Mouse (Mus musculus) kidney, embryonic 14.5 days (tissue): ENCODE data around the gene Zfp458. TPM values are rescaled to one million over a fixed set of nuclear protein-coding genes. Genes with fewer than 3 reads are reported as not detected.
"Not testable (repeated sequence)": the region's sequence is repeated elsewhere in the genome, so short reads cannot be mapped to it uniquely, and the experiment has no call there.

Experiments used
- ATAC-seq: fragments of 200-750 bp; cut with Nextera tagmentation; 2 replicates; pipeline ENCODE4 v1.8.0; 2017; ENCODE audit warnings: moderate number of reproducible peaks, mild to moderate bottlenecking, moderate TSS enrichment, moderate library complexity; ENCODE audit not compliant: low FRiP score, low TSS enrichment
- H3K27ac ChIP-seq: fragments of 300-500 bp; sonication (generic); 2 replicates; pipeline ENCODE4 v1.5.1; 2014; ENCODE audit warnings: low read depth, mild to moderate bottlenecking, low read length, moderate library complexity, mixed read lengths
- H3K27me3 ChIP-seq: fragments of 300-500 bp; sonication (generic); 2 replicates; pipeline ENCODE4 v1.6.1; 2014; ENCODE audit warnings: mild to moderate bottlenecking, low read length; ENCODE audit not compliant: control insufficient read depth, insufficient read depth
- H3K36me3 ChIP-seq: fragments of 300-500 bp; sonication (generic); 2 replicates; pipeline ENCODE4 v1.6.1; 2014; ENCODE audit warnings: low read length, mixed read lengths; ENCODE audit not compliant: control insufficient read depth, insufficient read depth
- H3K4me1 ChIP-seq: fragments of 300-500 bp; sonication (generic); 2 replicates; pipeline ENCODE4 v1.6.1; 2014; ENCODE audit warnings: low read length, mixed read lengths; ENCODE audit not compliant: control insufficient read depth, insufficient read depth
- H3K4me2 ChIP-seq: fragments of 300-500 bp; sonication (generic); replicated peaks from 2 replicates; pipeline ENCODE4 v1.6.1; 2014; ENCODE audit warnings: low read depth, mild to moderate bottlenecking, low read length
- H3K4me3 ChIP-seq: fragments of 300-500 bp; sonication (generic); 2 replicates; pipeline ENCODE4 v1.5.1; 2014; ENCODE audit warnings: mild to moderate bottlenecking, low read length
- H3K9ac ChIP-seq: fragments of 300-500 bp; sonication (generic); 2 replicates; pipeline ENCODE4 v1.6.1; 2014; ENCODE audit warnings: low read depth, mild to moderate bottlenecking, low read length, moderate library complexity
- H3K9me3 ChIP-seq: fragments of 300-500 bp; sonication (generic); 2 replicates; pipeline ENCODE4 v1.6.1; 2016; ENCODE audit warnings: low read length; ENCODE audit not compliant: control insufficient read depth
- WGBS: fragments of 180-500 bp; shearing (Covaris S2); extraction: QIAGEN DNeasy Blood & Tissue Kit; methylation state at CpG from one replicate; pipeline ENCODE4 v1.1.7; 2014; 5-methylcytosine and 5-hydroxymethylcytosine counted together
- polyA plus RNA-seq: library from polyadenylated mRNA; unstranded; fragments of >200 nt; fragmentation: Nextera tagmentation; extraction: Ambion mirVana; gene quantifications from 2 replicates; pipeline ENCODE4 v1.2.1, GENCODE M21; 2014

Zfp458 gene
- polyA plus RNA-seq: 2.1 and 3.0 TPM in 2 replicates

DNA sequence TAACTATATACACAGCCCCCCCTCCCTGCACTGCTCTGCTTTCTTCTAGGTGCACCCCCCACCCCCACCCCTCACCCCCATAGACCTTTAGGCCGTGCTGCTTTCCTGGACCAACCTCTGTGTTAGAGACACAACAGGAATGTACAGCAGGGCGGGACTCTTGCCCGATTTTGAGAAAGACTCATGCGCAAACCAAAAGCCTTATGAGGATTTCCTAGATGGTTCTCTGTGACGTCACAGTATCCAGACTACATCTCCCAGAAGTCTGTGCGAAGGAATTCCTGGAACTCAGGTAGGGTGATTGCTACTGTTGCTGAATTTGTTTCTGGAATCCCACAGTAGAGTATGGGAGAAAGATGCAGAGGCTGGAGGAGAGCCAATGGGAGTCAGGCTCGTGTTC is at the start of gene Zfp458:
Gene Zfp458, minus strand, starts transcription at position 153 of the 400 bp plus-strand sequence.
- peak; percentile 69; the same call in 1 of the 2 replicates for ATAC-seq
- Histone ChIP-seq H3K27ac (no peak within 1 kb of the TSS), H3K9me3 (no peaks in the 10 kb centered on the region), H3K36me3 (no peaks in the 10 kb centered on the region), H3K27me3 (no peaks in the 10 kb centered on the region), H3K4me1 (no peaks in the 10 kb centered on the region), H3K4me3 (no peak within 1 kb of the TSS), H3K4me2 (no peak within 1 kb of the TSS), H3K9ac (no peak within 1 kb of the TSS)
- 41% methylated on average over 7 of the region's 7 CpGs for WGBS

DNA sequence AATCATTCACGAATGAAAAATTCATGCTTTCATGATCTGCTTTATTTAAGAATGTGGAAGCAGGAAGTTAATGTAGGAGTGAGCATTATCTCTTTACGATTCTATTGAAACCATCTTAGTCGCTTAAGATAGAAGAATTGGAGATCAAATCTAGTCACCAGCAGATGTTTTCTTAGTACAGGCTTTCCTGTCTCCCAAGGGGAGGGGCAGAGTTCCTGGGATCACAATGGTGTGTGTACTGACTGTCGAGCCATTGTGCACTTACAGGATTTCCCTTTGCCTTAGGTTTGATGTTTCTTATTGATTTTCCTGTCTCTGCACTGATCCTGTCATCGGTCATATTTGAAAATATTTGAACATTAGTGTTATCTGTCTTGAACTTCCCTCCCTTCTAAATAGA is 28.5 kb upstream of the Zfp458 start:
- 37% methylated on average over 5 of the region's 5 CpGs for WGBS
- no peaks in the 10 kb centered on the region for H3K27me3 ChIP-seq
- no peak overlapping the region for H3K27ac ChIP-seq
- no peaks in the 10 kb centered on the region for H3K36me3 ChIP-seq
- peaks cover 2% of the 10 kb centered on the region; the same call in 1 of the 2 replicates for H3K4me1 ChIP-seq
- peak overlapping the region; percentile 79 for H3K4me3 ChIP-seq
- H3K9ac ChIP-seq: peak overlapping the region; percentile 40; the same call in 1 of the 2 replicates
- ATAC-seq: 0 out of 2 replicates have a peak, but pooled peaks have one; percentile 51
- H3K4me2 ChIP-seq: peak overlapping the region; percentile 86
- no peaks in the 10 kb centered on the region for H3K9me3 ChIP-seq

DNA sequence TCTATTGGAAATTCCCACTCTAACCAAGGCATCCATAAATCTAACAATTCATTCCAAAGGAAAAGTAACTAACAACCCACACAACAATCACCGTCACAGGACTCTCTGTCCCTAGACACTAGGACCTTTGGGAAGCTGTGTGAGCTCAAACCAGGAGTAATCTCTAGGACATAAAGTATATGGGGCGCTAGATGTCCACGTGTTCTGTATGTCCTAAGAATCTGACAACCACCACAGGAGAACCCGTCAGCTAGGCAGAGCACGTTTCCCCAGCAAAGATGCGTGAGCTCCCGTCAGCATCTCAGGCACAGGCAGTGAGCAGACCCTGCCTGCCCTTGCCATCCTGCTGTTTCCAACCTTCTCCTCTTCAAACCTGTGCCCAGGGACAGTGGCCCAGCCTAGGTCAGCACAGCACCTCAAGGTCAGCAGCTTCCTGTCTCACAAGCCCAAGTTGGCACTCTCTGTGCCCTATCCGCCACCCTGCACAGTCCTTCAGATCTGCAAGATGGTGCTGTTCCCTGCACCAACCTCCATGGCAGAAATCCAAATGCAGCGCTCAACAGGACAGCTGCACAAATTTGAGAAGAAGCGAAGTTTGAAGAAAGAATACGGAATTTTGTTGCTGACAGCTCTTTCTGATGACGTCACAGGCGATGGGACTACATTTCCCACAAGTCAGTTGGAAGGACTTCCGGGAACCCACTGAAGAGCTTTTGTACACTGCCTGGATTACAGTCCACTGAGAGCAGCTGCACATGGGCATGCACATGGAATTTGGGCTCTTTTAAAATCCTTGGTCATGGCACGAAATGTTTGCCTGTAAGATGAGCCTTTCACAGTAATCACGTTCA is 27.8 kb upstream of the Zfp458 start, which contains the start of gene Zfp457:
Gene Zfp457, minus strand, starts transcription at position 664 of the 851 bp plus-strand sequence.
- Histone ChIP-seq H3K4me1 (peaks cover 2% of the 10 kb centered on the region; the same call in 1 of the 2 replicates), H3K4me2 (peak within 1 kb of the TSS; percentile 86), H3K36me3 (no peaks in the 10 kb centered on the region), H3K4me3 (peak within 1 kb of the TSS; percentile 79), H3K27ac (no peak within 1 kb of the TSS), H3K9me3 (no peaks in the 10 kb centered on the region), H3K9ac (peak within 1 kb of the TSS; percentile 73), H3K27me3 (no peaks in the 10 kb centered on the region)
- WGBS: 7% methylated on average over 16 of the region's 16 CpGs
- ATAC-seq: peak; percentile 99

DNA sequence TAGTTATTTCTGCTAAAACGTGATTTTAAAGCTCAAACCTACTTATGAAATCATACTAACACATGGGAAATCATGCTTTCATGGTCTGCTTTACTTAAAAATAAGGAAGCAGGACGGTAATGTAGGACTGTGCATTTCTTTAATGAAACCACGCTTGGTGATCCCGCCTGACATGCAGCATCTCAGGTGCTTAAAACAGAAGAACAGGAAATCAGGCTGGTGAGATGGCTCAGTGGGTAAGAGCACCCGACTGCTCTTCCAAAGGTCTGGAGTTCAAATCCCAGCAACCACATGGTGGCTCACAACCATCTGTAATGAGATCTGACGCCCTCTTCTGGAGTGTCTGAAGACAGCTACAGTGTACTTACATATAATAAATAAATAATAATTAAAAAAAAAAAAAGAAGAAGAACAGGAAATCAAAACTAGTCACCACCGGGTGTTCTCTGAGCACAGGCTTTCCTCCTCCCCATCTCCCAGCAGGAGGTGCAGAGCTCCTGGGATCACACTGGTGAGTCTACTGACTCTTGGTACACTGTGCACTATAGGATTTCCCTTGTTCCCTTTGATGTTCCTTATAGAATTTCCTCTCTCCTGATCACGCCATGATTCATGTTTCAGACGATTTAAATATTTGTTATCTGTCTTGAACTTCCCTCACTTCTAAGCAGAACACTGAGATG is 8.7 kb downstream of the Zfp458 start:
- H3K4me1 ChIP-seq, H3K9me3 ChIP-seq, H3K27me3 ChIP-seq, H3K36me3 ChIP-seq, H3K27ac ChIP-seq: not testable (repeated sequence)
- Histone ChIP-seq H3K9ac (peak overlapping the region; percentile 59; the same call in 1 of the 2 replicates), H3K4me3 (peak overlapping the region; percentile 75), H3K4me2 (peak overlapping the region; percentile 67)
- ATAC-seq: peak; percentile 47; the same call in 1 of the 2 replicates
- 46% methylated on average over 8 of the region's 9 CpGs for WGBS

DNA sequence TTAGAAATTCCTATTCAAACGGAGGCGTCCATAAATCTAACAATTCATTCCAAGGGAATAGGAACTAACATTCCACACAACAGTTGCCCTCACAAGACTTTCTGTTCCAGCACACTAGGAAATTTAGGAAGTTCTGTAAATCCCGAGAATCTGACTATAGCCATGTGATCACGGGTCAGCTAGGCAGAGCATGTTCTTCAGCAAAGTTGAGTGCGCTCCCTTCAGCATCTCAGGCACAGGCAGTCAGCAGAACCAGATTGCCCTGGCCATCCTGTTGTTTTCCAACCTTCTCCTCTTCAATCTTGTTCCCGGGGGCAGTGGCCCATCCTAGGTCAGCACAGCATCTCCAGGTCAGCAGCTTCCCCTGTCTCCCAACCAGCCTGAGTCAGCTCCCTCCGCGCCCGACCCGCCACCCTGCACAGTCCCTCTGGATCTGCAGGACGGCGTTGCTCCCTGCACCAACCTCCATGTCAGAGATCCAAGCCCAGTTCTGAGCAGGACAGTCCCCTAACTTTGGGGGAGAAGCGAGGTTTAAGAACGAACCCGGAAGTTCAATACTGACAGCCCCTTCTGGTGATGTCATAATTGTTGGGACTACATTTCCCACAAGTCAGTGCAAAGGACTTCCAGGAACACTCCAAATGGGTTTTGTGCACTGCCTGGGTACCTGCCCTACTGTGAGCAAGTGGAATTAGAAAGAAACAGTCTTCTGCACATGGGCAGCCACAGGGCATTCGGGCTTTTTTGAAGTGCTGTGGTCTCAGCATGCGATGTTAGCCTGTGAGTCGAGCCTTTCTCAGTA is 9.5 kb downstream of the Zfp458 start:
- Histone ChIP-seq H3K27ac (no peak overlapping the region), H3K4me1 (no peaks in the 10 kb centered on the region), H3K4me3 (peak overlapping the region; percentile 75), H3K9ac (peak overlapping the region; percentile 59), H3K4me2 (peak overlapping the region; percentile 67), H3K36me3 (no peaks in the 10 kb centered on the region), H3K9me3 (no peaks in the 10 kb centered on the region; the same call in 1 of the 2 replicates), H3K27me3 (no peaks in the 10 kb centered on the region)
- peak; percentile 99 for ATAC-seq
- 9% methylated on average over 18 of the region's 18 CpGs for WGBS

DNA sequence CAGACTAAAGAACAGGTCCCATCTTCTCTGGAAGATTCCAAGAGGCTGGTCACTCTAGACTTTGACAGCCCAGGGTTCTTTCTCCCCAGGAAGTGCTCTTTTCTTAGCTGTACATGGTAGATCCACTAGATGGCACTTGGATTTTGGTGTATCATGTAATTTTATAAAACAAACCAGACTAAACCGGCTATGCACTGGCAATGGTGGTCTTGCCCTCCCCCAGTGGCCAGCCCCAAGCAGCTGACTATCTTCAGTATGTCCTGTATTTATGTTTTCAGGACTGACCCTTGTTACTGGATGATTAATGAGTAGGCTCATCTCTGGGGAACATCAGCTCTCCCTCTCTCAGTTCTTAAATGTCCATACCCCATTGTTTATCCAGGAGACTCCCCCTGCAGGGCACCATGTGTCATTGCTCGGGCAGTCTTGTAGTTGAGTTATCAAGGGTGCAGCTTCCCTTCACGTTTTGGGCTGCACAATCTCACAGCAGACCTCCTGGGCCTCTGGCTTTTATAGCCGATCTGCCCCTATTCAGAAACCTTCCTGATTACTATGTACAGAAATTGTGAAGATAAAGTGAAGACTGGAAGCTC is 64.2 kb downstream of the Zfp458 start:
- ATAC-seq: peak; percentile 57; the same call in 1 of the 2 replicates
- 57% methylated on average over 4 of the region's 4 CpGs for WGBS
- no peak overlapping the region for H3K9ac ChIP-seq
- no peaks in the 10 kb centered on the region for H3K36me3 ChIP-seq
- H3K4me3 ChIP-seq: no peak overlapping the region
- no peaks in the 10 kb centered on the region for H3K4me1 ChIP-seq
- H3K27me3 ChIP-seq: no peaks in the 10 kb centered on the region
- H3K9me3 ChIP-seq: no peaks in the 10 kb centered on the region
- H3K27ac ChIP-seq: no peak overlapping the region
- H3K4me2 ChIP-seq: no peak overlapping the region

Other genes starting within 250 kb of the Zfp458 start
- 3.9 and 4.8 TPM in 2 replicates for gene Zfp712, start 217.3 kb downstream of the Zfp458 start, polyA plus RNA-seq
- gene Zfp708, start 180.5 kb downstream of the Zfp458 start, polyA plus RNA-seq: 7.3 and 8.4 TPM in 2 replicates
- gene Gm28557, start 169.9 kb downstream of the Zfp458 start, polyA plus RNA-seq: 3.3 and 4.6 TPM in 2 replicates
- gene Rslcan18, start 162.2 kb downstream of the Zfp458 start, polyA plus RNA-seq: 0.43 and 0.45 TPM in 2 replicates
- 1.7 and 2.9 TPM in 2 replicates for gene Zfp759, start 156.8 kb downstream of the Zfp458 start, polyA plus RNA-seq
- 4.7 and 5.6 TPM in 2 replicates for gene Rsl1, start 105.3 kb downstream of the Zfp458 start, polyA plus RNA-seq
- 1.3 and 2.1 TPM in 2 replicates for gene Zfp455, start 84.0 kb downstream of the Zfp458 start, polyA plus RNA-seq
- gene Zfp457, start 28.0 kb upstream of the Zfp458 start, polyA plus RNA-seq: 0.73 and 1.5 TPM in 2 replicates
- 2.7 and 3.0 TPM in 2 replicates for gene Zfp595, start 54.1 kb upstream of the Zfp458 start, polyA plus RNA-seq
- not detected in 2 replicates for gene Gm28044, start 82.1 kb upstream of the Zfp458 start, polyA plus RNA-seq
- 1.4 and 1.6 TPM in 2 replicates for gene Zfp953, start 82.1 kb upstream of the Zfp458 start, polyA plus RNA-seq
- gene Gm28041, start 97.3 kb upstream of the Zfp458 start, polyA plus RNA-seq: 0.38 and 0.50 TPM in 2 replicates
- 1.3 and 2.2 TPM in 2 replicates for gene Zfp456, start 97.3 kb upstream of the Zfp458 start, polyA plus RNA-seq
- gene Zfp429, start 121.4 kb upstream of the Zfp458 start, polyA plus RNA-seq: 4.3 and 6.0 TPM in 2 replicates
- 0.31 and 2.3 TPM in 2 replicates for gene Zfp459, start 143.0 kb upstream of the Zfp458 start, polyA plus RNA-seq
- 5.6 and 10.4 TPM in 2 replicates for gene Zfp874a, start 173.2 kb upstream of the Zfp458 start, polyA plus RNA-seq
- 2.2 and 2.3 TPM in 2 replicates for gene Zfp874b, start 205.8 kb upstream of the Zfp458 start, polyA plus RNA-seq
- 13.5 and 16.7 TPM in 2 replicates for gene Zfp58, start 222.1 kb upstream of the Zfp458 start, polyA plus RNA-seq
- not detected in 2 replicates for gene Gm26965, start 247.7 kb upstream of the Zfp458 start, polyA plus RNA-seq
- gene Zfp87, start 247.7 kb upstream of the Zfp458 start, polyA plus RNA-seq: 22.5 and 28.5 TPM in 2 replicates